Mouse (Mus musculus): Measurements from ENCODE around the gene Gata2. TPM values are rescaled to one million over a fixed set of nuclear protein-coding genes. Genes with fewer than 3 reads are reported as not detected.

The Gata2 gene
- polyA plus RNA-seq, 1 experiment, result 4.7 TPM

DNA sequence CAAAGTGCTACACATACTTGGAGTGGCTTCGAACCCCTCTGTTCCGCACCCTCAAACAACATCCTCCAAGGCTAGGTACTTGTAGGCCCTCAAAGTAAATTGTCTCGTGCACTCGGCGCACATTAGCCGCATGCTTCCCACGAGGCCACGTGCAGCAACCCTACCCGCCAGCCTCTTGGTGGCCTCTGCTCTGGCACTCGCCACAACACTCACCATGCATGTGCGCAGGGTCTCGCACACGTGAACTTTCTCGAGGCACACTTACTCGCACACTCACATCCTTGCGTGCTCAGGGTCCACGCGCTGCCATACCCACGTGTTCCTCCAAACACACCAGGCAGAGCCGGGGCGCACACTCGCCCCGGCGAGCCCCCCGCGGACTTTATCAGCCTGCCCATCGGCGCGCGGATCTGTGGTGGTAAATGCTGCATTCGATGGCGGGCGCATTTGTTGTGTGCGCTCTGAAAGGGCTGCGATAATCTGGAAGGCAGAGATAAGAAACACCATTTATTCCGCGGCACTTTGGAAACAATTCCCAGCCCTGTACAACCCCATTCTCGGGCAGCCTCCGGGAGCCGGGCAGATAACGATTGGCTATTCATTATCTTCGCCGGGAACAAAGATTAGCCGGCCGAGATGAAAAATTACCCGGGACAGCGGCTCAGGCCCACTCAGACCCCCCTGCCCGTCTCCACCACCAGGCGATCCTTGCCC lies 3.2 kb upstream of the Gata2 start:
- H3K4me1 ChIP-seq (ENCODE audit: control insufficient read depth, insufficient read depth, insufficient read length, low read length), result no peaks in the 10 kb centered on the region
- no peak overlapping the region for H3K27ac ChIP-seq (replicated peaks; ENCODE audit: low read depth, low read length)
- H3K4me3 ChIP-seq (ENCODE audit: insufficient read depth, low read depth, low read length), result no peak overlapping the region

DNA sequence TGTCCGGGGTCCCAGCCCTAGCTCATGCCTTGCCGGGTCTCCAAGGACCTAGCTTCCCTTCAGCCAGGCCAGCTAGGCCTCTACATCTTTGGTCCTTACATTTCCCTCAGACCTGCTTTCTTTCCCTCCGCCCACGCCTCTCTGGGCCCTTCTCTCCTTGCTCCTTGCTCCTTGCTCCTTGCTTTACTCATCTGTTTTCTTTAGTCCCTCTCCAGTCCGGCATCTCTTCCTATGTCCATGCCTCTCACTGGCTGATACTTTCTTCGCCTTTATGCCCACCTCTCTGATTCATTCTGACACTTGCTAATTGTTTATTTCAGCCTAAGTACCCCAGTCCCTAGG lies 2.7 kb upstream of the Gata2 start:
- Histone ChIP-seq H3K4me3 (ENCODE audit: insufficient read depth, low read depth, low read length) (no peak overlapping the region), H3K4me1 (ENCODE audit: control insufficient read depth, insufficient read depth, insufficient read length, low read length) (no peaks in the 10 kb centered on the region), H3K27ac (replicated peaks; ENCODE audit: low read depth, low read length) (no peak overlapping the region)

GRCm38 (mm10) chr6:88191411-88192070 lies 2.1 kb upstream of the Gata2 start:
- H3K27ac ChIP-seq (replicated peaks; ENCODE audit: low read depth, low read length), result no peak overlapping the region
- H3K4me3 ChIP-seq (ENCODE audit: insufficient read depth, low read depth, low read length), result no peak overlapping the region
- H3K4me1 ChIP-seq (ENCODE audit: control insufficient read depth, insufficient read depth, insufficient read length, low read length), result no peaks in the 10 kb centered on the region

DNA sequence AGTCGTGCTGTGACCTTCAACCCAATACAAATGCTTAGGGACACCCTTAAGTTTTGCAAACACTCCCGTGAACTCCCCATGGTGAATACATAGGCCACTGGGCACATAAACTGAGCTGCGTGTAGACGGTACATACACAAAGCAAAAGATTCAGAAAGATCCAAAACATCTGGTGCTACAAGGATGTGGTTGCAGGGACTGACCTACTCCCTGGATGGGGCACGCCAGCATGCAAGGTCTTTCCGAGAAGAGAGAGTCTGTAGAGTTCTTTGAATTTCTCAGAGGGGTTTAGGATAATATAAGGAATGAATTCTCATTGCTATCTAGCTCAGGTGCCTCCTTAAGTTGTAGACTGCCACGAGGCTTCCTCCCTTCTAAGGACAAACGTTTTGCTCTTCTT lies 935 bp upstream of the Gata2 start:
- no peak overlapping the region for H3K4me3 ChIP-seq (ENCODE audit: insufficient read depth, low read depth, low read length)
- H3K4me1 ChIP-seq (ENCODE audit: control insufficient read depth, insufficient read depth, insufficient read length, low read length), result no peaks in the 10 kb centered on the region
- no peak overlapping the region for H3K27ac ChIP-seq (replicated peaks; ENCODE audit: low read depth, low read length)

DNA sequence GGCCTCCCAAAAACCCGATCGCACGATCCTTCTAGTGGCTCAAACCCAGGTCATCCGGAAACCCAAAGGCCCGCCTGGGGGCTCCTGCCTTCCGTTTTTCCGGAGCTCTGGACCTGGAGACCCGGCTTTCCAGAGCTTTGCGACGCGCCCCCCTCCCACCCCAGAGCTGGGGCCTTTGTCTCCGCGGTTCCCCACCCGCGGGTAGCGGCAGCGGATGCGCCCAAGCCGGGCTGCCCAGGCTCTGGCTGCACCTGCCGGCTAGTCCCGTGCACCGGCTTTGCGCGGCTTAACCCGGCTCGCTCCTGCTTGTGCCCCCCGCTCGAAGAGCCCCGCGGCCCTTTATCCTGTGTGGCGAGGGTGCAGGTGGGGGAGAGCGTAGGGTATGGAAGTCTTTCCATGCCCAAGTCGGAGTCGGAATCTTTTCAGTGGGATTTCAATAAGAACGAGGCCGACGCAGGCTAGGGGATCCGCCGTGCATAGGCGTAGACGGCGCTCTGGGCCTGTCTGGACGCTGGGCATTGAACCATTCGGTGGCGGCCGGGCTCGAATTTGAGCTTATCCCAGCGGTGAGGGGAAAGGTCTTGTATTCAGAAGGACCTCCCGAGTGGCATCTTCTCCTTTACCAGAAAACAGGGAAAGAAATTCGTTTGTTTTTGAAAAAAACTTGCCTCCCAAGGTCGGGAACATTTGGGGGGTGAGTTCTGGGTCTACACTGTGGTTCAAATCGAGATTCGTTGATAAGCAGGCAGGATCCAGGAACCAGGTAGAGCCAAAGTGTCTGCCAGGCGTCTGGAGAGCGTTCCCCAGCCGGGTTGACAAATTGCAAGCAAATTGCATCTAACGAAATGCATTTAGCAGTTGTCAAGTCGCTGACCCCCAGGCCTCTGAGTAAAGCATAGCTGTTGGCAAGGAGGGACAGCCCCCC lies 624 bp downstream of the Gata2 start:
- H3K27ac ChIP-seq (replicated peaks; ENCODE audit: low read depth, low read length), result no peak overlapping the region
- no peaks in the 10 kb centered on the region for H3K4me1 ChIP-seq (ENCODE audit: control insufficient read depth, insufficient read depth, insufficient read length, low read length)
- peak overlapping the region; percentile 51 for H3K4me3 ChIP-seq (ENCODE audit: insufficient read depth, low read depth, low read length)

GRCm38 (mm10) chr6:88194978-88195325 lies 1.3 kb downstream of the Gata2 start:
- H3K4me1 ChIP-seq (ENCODE audit: control insufficient read depth, insufficient read depth, insufficient read length, low read length), result no peaks in the 10 kb centered on the region
- H3K4me3 ChIP-seq (ENCODE audit: insufficient read depth, low read depth, low read length), result no peak overlapping the region
- no peak overlapping the region for H3K27ac ChIP-seq (replicated peaks; ENCODE audit: low read depth, low read length)

- H3K27ac ChIP-seq (replicated peaks; ENCODE audit: low read depth, low read length), result no peak overlapping the region; the same call in 1 of the 2 replicates
- H3K4me1 ChIP-seq (ENCODE audit: control insufficient read depth, insufficient read depth, insufficient read length, low read length), result peaks cover 2% of the 10 kb centered on the region; the same call in 1 of the 2 replicates
- H3K4me3 ChIP-seq (ENCODE audit: insufficient read depth, low read depth, low read length), result peak overlapping the region; percentile 62
These were observed 2.5 kb downstream of the Gata2 start for GRCm38 (mm10) chr6:88196054-88196732.

- Histone ChIP-seq H3K4me3 (ENCODE audit: insufficient read depth, low read depth, low read length) (peak overlapping the region; percentile 62), H3K27ac (replicated peaks; ENCODE audit: low read depth, low read length) (peak overlapping the region; percentile 51), H3K4me1 (ENCODE audit: control insufficient read depth, insufficient read depth, insufficient read length, low read length) (peaks cover 2% of the 10 kb centered on the region; the same call in 1 of the 2 replicates)
These were observed 3.1 kb downstream of the Gata2 start for GRCm38 (mm10) chr6:88196733-88197312.

DNA sequence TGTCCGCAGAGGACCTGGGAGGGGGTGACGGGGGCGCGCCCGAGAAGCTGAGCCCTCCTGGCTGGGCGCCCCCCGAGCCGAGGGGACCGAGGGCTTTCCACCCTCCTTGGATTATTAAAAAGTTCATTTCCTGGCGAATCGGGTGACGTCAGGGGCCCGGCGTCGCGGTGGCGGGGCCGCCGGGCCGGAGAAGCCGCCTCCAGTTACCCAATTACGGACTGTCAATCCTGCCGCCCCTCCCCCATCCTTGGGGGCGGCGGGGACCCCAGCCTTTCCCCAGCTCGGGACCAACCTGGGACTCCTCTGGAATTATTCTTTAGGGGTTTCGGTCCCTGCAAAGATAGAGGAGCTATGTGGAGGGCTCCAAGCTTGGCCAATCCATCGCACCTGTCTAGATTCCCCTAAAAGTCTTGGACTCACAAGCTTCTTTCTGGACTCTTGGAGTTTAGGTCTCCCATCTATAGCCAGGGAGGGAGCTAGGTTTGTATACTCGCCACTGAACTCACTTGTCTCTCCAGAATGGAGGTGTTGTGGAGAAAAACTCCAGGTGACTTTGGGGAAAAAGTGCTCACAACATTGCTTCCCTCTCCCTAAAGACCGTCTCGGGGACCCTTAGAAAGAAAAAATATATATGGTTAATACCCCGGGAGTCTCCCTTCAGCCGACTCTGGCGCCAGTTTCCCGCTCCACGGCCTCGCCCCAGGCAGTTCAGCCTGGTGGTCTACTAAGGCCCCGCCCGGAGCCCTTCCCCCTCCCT lies 3.8 kb downstream of the Gata2 start:
- Histone ChIP-seq H3K27ac (replicated peaks; ENCODE audit: low read depth, low read length) (peak overlapping the region; percentile 51), H3K4me1 (ENCODE audit: control insufficient read depth, insufficient read depth, insufficient read length, low read length) (peaks cover 2% of the 10 kb centered on the region; the same call in 1 of the 2 replicates), H3K4me3 (ENCODE audit: insufficient read depth, low read depth, low read length) (peak overlapping the region; percentile 62)

DNA sequence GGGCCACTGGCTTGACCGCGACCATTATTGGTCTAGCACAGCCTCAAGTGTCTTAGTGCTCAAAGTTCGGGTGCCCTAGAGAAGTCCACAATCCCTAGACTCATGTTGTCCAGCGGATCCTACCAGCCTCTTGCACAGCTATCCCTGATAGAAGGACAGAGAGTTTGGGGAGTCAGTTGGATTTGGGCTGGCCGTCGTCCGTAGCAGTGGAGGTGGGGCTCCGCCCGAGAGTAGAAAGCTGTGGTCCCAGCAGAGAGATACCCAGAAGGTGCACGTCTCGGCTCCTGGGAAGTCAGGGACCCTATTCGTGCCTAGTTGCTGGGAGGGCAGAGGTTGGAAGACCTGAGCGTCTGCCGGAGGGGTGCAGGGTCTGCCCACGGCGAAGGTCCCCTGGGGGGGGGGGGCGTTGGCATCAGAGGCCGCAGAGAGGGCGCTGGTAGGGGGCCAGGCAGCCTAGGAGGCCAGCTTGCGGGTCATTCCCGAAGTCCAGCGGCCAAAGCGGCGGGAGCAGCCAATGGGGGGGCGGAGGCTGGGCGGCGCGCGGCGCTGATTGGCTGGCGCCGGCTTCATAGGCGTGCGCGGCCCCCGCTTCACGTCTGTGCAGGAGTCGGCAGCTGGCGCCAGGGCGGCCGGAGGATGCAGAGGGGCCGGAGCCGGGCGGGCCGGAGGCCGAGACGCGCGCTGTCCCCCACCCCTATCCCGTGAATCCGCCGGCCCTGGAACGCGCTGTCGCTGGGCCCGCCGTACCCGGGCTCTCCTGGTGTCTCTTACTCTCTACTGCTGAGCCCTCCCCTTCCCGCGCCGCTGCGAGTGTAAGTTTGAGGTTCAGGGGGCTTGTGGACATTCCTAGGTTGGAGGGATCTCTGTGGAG lies 4.6 kb downstream of the Gata2 start:
- H3K4me1 ChIP-seq (ENCODE audit: control insufficient read depth, insufficient read depth, insufficient read length, low read length), result peaks cover 2% of the 10 kb centered on the region; the same call in 1 of the 2 replicates
- peak overlapping the region; percentile 86 for H3K27ac ChIP-seq (replicated peaks; ENCODE audit: low read depth, low read length)
- H3K4me3 ChIP-seq (ENCODE audit: insufficient read depth, low read depth, low read length), result peak overlapping the region; percentile 85

- H3K4me1 ChIP-seq (ENCODE audit: control insufficient read depth, insufficient read depth, insufficient read length, low read length), result peaks cover 2% of the 10 kb centered on the region; the same call in 1 of the 2 replicates
- H3K4me3 ChIP-seq (ENCODE audit: insufficient read depth, low read depth, low read length), result peak overlapping the region; percentile 85
- peak overlapping the region; percentile 86 for H3K27ac ChIP-seq (replicated peaks; ENCODE audit: low read depth, low read length)
These were observed 5.5 kb downstream of the Gata2 start for GRCm38 (mm10) chr6:88199001-88199717.

DNA sequence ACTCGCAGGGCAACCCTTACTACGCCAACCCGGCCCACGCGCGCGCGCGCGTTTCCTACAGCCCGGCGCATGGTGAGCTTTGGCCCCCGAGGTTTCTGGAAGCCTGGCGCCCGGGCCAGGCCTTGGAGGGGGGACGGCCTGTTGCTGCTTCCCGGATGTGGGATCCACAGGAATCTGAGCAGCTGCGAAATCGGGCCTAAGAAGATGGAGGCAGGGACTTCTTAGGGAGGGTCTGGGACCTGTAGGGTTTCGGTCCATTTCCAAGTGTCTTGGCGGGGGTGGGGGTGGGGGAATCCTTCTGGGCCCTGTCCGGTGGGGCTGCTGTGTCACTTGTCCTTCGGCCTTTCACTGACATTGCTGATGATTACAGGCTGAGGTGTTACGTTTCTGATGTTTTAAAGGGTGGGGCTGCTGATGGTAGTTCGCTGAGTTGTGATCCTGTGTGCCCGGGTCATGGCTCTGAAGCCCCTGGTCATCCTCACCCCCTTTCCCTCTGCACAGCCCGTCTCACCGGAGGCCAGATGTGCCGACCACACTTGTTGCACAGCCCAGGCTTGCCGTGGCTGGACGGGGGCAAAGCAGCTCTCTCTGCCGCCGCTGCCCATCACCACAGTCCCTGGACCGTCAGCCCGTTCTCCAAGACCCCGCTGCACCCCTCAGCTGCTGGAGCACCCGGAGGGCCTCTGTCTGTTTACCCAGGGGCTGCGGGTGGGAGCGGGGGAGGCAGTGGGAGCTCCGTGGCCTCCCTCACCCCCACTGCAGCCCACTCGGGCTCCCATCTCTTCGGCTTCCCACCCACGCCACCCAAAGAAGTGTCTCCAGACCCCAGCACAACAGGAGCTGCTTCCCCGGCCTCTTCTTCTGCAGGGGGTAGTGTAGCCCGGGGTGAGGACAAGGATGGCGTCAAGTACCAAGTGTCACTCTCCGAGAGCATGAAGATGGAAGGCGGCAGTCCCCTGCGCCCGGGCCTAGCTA lies 6.3 kb downstream of the Gata2 start:
- Histone ChIP-seq H3K4me1 (ENCODE audit: control insufficient read depth, insufficient read depth, insufficient read length, low read length) (peaks cover 3% of the 10 kb centered on the region; the same call in 1 of the 2 replicates), H3K27ac (replicated peaks; ENCODE audit: low read depth, low read length) (peak overlapping the region; percentile 86), H3K4me3 (ENCODE audit: insufficient read depth, low read depth, low read length) (peak overlapping the region; percentile 85)
